Mouse (Mus musculus) megakaryocyte progenitor cell, adult 5-6 weeks (primary cell): Measurements from ENCODE around the gene Mrps9. TPM values are rescaled to one million over a fixed set of nuclear protein-coding genes. Genes with fewer than 3 reads are reported as not detected.
"Not testable (repeated sequence)": the region's sequence is repeated elsewhere in the genome, so short reads cannot be mapped to it uniquely, and the experiment has no call there.

ENCODE experiments used
- ATAC-seq: replicated peaks from 2 replicates; pipeline ENCODE4 v1.8.0; 2016; ENCODE audit warnings: mild to moderate bottlenecking, moderate TSS enrichment, inconsistent platforms; ENCODE audit not compliant: poor library complexity
- total RNA-seq, 2 experiments: library from RNA; stranded (forward) in 1 of 2; stranded (reverse) in 1 of 2; fragments of 157-497, 149-512 nt in 1 of 2; fragments of 200-1000 nt in 1 of 2; gene quantifications; 2 replicates each; pipeline versions ENCODE4 v1.2.3 to v1.2.4; 2015 to 2017

Mrps9 gene
- total RNA-seq (2015) (57.3 and 70.6 TPM in 2 replicates), total RNA-seq (2017) (70.0 and 94.3 TPM in 2 replicates)

DNA sequence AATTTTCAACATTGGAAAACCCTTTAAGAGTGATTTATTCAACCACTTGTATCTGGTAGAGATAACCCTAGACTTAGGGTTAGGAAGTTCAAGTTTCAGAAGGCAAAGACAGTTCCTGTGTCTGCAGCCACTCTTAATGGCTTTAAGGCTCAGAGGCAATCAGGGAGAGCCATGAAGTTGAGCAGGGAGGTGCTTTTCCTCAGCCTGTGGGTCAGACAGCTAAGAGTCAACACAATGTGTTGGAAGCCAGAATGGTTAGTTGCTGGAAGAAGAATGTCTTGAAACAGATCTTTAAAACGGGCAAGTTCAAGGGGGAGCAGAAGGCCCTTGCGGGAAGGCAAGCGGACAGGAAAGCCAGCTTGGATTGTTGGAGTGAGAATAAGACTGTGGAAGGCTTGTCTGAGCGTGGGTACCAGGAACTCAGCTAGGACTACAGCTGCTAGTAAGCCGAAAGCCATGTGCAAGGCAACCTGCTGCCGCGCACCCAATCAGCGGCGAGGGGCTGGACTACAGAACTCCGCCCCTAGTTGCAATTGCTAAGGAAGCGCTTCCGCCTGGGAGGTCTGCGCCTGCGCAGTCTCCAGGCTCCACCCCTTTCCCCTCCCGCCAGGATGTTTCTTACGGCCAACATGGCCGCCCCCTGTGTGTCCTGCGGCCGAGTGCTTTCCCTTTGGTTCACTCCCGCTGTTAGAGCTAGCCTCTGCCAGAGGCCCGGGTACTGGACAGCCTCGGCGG lies at the start of gene Mrps9:
Mrps9 (plus strand) TSS at position 571 of the 735 bp plus-strand sequence.
- ATAC-seq, result peak; percentile 98

DNA sequence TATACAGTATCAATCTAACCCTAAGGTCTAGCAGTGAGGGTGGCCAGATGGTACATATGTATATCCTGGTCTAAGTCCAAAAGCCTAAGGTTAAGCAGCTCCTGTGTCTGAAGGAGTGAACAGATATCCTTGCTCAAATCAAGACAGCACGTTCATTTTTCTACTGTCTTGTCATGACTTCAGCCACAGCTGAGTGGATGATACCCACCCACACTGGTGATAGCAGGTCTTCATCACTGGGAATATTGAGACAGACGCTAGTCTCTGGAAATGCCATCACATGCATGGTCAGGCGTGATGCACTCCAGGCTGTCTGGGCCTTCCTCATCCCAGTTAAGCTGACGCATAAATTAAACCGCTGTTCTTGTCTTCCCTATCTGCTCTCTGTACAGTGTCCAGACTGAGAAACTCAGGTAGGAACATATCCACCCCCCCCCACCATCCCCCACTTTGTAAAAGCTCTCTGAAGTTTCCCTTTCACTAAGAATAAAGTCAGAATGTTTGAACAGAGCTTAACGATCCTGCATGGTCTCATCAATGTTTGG lies 37.7 kb upstream of the Mrps9 start:
- ATAC-seq, result no peak

DNA sequence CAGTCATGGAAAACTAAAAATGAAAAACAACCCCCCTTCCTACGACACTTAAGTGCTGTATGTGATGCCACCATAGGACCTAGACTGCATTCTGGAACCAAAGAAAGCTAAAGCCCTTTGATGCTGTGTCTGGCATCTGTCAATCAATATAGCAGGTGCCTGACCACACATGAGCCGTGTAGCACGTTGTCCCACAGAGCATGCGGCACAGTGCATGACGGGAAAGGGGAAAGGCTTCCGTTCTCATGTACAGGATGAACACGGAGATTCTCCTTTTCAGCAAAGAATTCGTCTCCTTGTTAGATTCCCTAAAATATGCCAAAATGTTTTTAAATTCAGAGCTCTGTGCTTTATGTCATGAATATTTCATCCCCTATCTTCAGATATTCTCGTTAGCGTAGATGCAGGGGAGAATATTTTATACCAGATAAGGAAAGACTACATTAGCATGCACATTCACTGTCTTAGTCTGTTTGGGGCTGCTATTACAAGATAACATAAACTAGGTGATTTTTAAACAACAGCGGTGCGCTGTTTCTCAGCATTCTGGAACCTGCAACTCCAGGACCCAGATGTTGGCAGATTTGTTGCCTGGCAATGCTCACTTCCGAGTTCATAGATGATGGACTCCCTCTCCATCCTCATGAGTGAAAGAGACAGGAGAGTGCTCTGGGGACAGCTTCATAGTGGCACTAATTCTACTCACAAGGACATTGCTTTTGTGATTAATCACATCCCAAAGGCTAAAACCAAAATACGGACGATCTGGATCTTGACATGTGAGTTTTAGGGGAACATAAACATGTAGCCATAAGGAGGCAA lies 36.0 kb upstream of the Mrps9 start:
- no peak for ATAC-seq

DNA sequence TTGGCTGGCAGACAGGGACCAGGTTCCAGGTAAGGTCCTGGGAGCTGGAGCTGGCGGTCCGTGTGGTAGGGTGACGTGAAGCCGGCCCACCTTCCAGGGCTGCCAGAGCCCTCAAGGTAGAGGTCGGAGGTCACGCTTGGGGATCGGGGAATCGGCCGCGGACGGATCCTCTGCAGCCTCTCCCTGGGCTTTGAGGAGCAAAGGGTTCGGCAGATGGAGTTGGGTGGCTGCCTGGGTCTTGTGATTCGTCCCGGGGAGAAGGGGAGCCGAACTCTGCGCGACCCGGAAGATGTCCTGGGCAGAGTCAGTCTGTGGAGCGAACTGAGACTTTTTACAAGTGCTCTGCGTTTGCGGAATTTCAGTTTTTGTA lies 350 bp downstream of the Mrps9 start:
- peak; percentile 70 for ATAC-seq

DNA sequence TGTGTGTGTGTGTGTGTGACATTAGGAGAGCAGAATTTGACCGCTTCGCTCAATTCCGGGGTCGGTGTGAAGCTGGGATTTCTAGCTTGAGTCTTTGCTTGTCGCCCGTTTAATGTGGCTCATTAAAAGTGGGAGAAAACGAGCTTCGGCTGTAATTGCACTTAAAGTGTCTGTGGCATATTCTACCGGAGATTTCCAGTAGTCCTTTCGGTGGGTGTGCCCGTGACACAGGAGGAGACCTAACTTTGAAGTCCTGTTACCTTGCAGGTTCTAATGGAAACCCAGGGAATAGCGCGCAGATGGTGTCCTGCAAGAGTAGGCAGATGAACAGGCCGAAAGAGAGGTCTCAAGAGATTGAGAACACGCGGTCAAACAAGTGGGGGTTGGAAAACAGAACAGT lies 777 bp downstream of the Mrps9 start:
- no peak for ATAC-seq

DNA sequence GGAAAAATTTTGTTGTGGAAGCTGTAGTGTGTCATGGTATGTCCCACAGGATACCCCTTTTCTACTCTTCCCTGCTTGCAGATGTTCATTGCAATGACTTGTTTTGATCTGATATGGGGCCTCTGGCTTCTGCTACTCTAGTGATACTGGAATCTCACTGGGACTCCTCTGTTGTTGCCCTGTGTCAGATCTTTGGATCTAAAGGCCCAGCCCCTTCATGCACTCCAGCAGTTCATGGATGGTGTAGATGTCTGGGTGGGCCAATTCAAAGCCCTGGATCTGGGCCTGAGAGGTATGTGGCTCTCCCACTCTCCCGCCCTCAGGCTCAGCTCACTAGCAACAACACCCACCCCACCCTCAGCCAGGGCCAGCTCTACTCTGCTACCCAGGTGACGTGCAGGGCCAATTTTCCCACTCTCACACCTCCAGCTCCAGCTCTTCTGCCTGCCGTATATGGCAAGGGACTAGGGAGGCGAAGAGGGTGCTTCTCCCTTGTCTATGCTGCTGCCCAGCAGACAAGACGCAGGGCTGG lies 13.8 kb downstream of the Mrps9 start:
- ATAC-seq, result no peak

DNA sequence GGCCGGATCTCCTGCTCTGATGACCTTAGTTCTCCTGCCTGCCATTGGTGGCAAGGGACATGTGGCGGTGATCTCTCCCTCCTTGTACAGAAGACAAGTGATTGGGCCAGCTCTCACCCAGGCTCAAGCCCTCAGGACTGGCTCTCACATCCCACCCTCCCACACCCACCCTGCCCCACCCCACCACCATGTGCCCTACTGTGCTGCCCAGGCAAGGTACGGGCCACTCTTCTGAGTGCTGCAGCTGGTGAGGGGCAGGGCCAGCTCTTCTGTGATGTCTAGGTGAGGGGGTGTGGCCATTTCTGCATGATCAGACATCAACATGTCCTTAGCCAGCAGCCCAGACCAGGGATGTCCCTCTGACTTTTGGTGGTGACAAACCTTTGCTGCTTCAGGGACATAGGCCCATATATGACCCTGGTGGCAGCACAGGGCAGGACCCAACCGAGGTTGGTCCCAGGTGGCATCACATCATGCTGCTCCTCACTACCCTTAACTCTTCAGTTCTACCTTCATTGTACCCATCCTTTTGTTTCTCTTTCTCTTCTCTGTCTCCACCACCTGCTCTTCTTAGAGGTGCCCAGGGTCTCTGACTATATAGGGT lies 14.4 kb downstream of the Mrps9 start:
- no peak for ATAC-seq

DNA sequence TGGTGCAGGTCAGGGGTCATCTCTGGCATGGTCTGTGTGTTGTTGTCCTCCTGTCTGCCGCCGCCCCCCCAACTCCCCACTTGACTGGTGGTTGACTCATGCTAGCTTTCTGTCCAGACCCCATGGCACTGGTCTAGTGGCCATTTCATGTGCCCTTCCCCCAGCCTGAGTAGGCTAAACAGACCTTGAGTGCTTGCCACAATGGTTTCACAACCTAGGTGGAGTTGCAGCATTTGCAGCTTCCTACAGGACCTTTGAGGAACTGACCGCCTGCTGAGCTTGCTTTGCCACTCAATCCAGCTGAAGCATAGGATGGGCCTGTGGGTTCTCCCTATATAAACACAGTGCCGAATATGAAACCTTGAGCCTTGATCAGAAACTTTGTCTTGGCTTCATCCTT lies 15.0 kb downstream of the Mrps9 start:
- peak; percentile 97 for ATAC-seq

DNA sequence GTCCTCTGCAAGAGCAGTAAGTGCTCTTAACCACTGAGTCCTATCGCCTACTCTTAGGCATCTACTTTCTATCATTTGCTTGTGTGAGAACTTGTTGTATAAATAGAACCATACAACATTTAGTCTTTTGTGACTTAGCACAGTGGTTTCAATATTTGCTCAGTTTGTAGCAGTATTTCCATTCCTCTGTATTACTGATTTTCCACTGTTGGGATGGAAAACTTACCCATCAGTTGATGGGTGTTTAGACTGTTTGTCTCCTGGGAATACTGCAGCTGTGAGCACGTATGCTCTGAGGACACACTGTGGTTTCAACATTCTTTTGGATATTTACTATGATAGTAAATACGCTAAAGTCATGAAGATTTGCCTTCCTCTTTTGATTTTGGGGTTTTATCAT lies 16.2 kb downstream of the Mrps9 start:
- ATAC-seq, result no peak

DNA sequence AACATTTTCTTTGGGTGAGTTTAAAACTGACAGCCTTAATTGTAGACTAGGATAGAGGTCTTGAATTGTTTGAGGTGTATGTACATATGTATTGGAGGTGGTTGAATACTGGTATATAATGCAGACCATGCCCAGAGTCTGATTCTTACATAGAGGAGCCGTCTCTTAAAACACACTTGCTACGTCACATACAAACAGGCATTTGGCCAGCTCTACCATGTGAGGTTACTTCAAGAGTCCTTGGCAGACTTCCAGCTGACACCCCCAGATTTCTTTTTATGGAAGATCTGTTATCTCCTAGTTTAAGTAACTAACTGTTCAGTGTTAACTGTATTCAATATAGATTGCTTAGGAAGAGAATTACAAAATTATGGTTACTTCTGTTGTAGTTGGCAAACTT lies 23.1 kb downstream of the Mrps9 start:
- ATAC-seq, result no peak

DNA sequence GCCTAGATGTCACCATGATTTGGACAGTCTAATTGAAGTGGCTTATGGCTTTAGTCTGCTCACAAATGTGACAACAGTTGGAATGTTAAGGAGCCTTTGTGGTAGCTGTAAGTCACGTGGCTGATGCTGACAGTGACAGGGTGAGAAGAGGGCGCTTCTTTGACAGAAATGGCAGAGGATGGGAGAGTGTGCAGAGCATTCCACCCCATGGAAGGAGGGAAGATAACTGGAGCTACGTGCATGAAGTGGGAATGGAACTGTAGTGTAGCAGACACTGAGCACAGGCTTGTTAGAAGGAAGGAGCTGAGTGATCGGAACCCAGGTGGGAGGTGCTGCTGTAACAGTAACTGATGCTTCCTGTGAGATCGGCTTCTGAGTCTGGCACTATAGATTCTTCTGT lies 24.2 kb downstream of the Mrps9 start:
- ATAC-seq, result no peak

DNA sequence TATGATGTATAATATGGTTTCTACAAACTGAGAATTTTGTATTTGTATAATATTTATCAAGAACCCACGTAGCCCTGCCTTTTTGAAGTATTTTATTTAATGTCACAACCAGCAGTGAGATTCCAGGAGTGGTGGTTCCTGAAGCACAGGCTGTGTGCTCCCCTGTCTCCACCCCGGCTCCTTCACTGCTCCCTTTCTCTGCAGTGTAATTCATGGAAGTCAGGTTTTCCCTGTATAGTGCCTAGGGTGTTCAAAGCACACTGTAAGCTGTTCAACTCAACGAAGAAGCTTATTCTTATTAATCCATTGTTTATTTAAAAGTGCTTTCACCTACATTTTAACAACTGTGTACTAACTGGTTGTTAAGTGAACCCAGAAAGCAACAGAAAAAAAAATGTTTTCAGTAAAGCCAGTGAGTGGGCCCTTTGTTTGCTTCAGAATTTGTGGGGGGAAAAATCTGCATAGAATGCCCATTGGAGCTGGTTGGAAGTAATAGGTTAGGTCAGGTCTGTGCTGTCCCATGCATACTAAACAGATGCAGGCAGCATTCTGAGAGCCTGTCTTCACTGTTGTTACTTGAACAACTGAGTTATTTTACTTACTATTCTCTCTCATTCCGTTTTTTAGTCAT lies 25.5 kb downstream of the Mrps9 start:
- no peak for ATAC-seq

DNA sequence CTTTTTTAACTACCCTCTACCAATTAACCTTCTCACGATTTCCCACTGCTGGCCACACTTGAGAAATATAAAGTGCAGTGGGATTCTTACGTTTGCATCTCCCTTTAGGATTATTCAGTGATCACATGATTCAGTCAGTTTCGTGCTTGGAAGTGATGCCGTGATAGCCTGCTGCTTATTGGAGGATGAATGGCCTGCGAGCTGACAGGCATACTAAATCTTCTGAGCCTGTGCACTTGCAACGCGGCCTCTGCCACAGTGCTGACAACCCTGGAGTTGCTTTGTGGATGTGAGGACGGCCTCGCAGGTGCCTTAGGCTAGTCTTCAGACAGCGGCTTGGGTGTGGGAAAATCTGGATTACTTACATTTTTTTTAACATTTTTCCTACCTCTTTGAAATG lies 26.2 kb downstream of the Mrps9 start:
- ATAC-seq, result no peak

DNA sequence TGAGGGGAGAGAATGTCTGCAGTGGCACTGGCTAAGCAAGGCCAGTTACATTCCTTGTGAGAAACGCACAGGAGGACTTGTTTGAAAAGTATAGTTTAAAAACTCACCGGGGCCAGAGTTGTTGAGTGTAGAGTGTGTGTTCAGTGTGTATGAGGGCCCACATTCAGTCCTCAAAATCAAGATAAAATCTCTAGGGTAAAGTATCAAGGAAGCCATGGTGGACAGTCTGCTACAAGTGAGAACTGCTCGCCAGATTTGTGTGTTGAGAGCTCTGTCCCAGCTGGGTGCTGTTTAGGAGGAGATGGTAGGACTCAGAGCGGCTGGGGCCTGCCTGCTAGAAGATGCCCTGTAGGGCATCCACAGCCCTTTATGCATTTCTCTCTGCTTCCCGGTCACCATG lies 27.8 kb downstream of the Mrps9 start:
- no peak for ATAC-seq

DNA sequence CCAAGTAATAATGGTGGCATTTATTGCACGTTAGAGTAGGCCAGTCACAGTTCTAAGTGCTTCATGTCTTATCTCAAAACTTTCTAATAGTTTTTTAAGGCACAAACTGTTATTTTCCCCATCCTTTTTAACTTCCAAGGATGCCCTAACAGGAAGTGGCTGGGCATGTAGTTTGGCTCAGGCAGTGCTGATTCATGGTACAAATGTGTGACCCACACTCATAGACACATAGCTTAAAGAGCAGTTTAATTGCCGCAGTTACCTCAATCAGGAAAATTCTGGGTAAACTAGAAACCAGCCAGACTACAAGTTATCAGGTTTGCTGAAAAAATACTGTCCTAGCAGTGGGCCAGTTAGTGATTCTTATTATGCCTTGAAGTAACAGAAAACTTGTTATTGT lies 31.2 kb downstream of the Mrps9 start:
- ATAC-seq, result no peak

DNA sequence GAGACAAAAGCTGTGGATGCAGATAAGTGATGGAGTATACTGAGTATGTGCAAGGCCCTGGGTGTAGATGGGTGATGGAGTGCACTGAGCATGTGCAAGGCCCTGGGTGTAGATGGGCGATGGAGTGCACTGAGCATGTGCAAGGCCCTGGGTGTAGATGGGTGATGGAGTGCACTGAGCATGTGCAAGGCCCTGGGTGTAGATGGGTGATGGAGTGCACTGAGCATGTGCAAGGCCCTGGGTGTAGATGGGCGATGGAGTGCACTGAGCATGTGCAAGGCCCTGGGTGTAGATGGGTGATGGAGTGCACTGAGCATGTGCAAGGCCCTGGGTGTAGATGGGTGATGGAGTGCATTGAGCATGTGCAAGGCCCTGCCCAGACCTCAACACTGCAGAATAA lies 32.4 kb downstream of the Mrps9 start:
- not testable (repeated sequence) for ATAC-seq

DNA sequence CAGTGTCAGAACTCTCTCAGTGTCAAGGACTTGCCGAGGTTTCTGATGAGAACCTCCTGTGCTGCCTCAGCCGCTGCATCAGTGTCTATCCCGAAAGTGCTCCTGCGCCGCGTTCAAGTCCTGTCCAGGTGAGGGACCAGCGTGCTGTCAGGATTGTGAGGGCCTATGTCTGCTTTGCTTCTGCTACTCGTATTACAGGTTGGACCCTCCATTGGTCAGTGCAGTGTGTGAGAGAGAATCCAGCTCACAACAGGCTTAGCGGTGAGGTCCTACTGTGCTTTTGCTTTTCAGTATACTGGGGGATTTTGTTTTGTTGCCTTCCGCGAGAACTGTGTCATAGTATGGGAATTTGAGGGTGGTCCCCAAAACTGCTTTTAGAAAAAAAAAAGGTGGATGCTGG lies 36.8 kb downstream of the Mrps9 start:
- no peak for ATAC-seq

DNA sequence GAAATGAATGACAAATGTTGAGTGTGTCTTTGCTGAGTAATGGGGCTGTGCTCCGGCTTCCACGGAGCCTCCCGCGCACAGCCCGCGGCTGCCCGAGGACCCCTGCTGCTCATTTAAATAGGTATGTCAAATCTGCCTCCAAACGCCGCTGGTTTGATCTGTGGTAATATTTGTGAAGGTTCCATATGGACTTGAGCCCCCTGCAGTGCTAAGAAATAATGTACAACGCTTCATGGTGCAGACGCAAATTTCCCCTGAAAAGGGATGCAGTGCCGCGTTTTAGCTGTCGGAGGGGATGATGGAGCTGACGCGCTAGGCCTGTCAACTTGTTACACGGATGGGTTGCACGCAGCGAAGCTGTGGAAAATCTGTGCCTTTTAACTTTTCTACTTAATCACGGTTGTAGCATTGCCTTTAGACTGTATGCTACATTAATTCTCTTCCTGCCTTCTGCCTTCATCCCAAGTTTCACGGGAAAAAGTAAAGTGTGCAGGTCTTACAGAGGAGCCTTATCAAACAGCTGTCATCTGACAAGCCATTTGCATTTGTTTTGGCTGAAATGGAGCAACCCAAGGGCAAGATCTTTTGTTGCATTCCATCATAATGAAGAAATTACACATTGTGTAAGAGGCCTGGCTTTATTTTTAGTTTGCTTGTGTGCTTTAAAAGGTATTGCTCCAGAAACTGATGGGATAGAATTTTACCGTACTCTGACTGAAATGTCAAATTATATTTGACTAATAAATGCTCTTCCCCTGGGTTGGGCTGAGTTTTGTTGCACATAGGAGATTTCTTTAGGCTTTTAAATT lies 37.7 kb downstream of the Mrps9 start:
- ATAC-seq, result no peak

DNA sequence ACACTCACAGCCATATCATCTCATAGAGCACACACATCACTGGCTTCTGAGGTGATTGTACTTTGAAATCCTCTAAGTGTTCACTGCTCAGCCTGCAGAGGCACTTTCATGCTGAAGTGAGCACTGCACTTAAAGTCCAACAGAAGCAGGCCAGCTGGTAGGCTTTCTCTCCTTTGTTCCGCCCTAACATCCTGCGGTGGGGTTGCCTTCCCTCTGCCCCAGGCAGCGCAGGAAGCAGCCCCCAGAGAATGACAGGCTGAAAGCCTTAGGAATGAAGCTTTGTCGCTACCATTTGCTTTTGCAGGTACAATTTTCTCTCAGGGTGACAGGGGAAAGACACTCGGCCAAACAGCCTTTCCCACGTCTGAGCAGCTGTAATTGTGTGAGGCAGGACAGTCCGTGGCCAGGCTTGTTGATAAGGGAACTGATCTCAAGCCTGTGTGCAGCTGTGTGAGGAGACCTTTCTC lies 38.4 kb downstream of the Mrps9 start:
- no peak for ATAC-seq

DNA sequence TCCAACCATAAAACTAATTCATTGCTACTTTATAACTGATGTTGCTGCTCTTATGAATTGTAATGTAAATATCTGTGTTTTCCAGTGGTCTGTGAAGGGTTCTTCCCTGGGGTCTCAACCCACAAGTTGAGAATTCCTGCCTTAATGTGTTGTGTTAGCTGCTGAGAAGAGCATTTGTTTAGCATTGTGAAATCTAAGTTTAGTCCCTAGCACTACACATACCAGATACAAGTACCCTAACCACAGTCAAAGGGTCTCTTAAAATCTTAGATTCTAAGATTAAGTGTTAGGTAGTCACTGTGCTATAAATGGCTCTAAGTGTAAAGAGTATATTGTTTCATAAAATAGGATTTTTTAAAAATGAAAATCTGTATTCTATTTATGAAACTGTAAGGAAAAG lies 43.7 kb downstream of the Mrps9 start:
- ATAC-seq, result no peak
